Mouse (Mus musculus) hindbrain, embryonic 12.5 days (tissue): Measurements from ENCODE around the gene Optn. TPM values are rescaled to one million over a fixed set of nuclear protein-coding genes. Genes with fewer than 3 reads are reported as not detected.

Experiments used
- ATAC-seq: fragments of 200-750 bp; cut with Nextera tagmentation; 2 replicates; pipeline ENCODE4 v1.8.0; 2017; ENCODE audit warnings: moderate TSS enrichment; ENCODE audit not compliant: low FRiP score
- H3K27ac ChIP-seq: fragments of 300-500 bp; sonication (generic); 2 replicates; pipeline ENCODE4 v1.5.1; 2016; ENCODE audit warnings: mild to moderate bottlenecking
- H3K27me3 ChIP-seq: fragments of 300-500 bp; sonication (generic); 2 replicates; pipeline ENCODE4 v1.6.1; 2016; ENCODE audit warnings: mild to moderate bottlenecking
- H3K36me3 ChIP-seq: fragments of 300-500 bp; sonication (generic); 2 replicates; pipeline ENCODE4 v1.6.1; 2016; ENCODE audit warnings: mild to moderate bottlenecking
- H3K4me1 ChIP-seq: fragments of 300-500 bp; sonication (generic); 2 replicates; pipeline ENCODE4 v1.6.1; 2016
- H3K4me2 ChIP-seq: fragments of 300-500 bp; sonication (generic); replicated peaks from 2 replicates; pipeline ENCODE4 v1.6.1; 2016; ENCODE audit warnings: mild to moderate bottlenecking
- H3K4me3 ChIP-seq: fragments of 300-500 bp; sonication (generic); 2 replicates; pipeline ENCODE4 v1.5.1; 2016; ENCODE audit warnings: mild to moderate bottlenecking
- H3K9ac ChIP-seq: fragments of 300-500 bp; sonication (generic); 2 replicates; pipeline ENCODE4 v1.6.1; 2016; ENCODE audit warnings: mild to moderate bottlenecking, moderate library complexity
- H3K9me3 ChIP-seq: fragments of 300-500 bp; sonication (generic); replicated peaks from 2 replicates; pipeline ENCODE4 v1.6.1; 2016; ENCODE audit warnings: mild to moderate bottlenecking
- WGBS: fragments of 180-500 bp; shearing (Covaris S2); methylation state at CpG from one replicate; pipeline ENCODE4 v1.1.7; 2016; 5-methylcytosine and 5-hydroxymethylcytosine counted together
- polyA plus RNA-seq: library from polyadenylated mRNA; unstranded; fragments of >200 nt; fragmentation: Nextera tagmentation; extraction: Ambion mirVana; gene quantifications from 2 replicates; pipeline ENCODE4 v1.2.1, GENCODE M21; 2016

The Optn gene
- polyA plus RNA-seq, 1 experiment from 2014 or later = 6.7 TPM

GRCm38 (mm10) chr2:5058436-5058835 is 5.4 kb downstream of the Optn start:
- peaks cover 7% of the 10 kb centered on the region; the same call in 1 of the 2 replicates for H3K27me3 ChIP-seq
- no peaks in the 10 kb centered on the region for H3K9me3 ChIP-seq
- 0 out of 2 replicates have a peak, but pooled peaks cover 4% of the 10 kb centered on the region for H3K4me1 ChIP-seq
- WGBS = 84% methylated on average over 5 of the region's 5 CpGs
- H3K36me3 ChIP-seq = no peaks in the 10 kb centered on the region
- H3K9ac ChIP-seq = no peak overlapping the region
- no peak overlapping the region for H3K4me3 ChIP-seq
- ATAC-seq = no peak
- no peak overlapping the region for H3K27ac ChIP-seq
- no peak overlapping the region for H3K4me2 ChIP-seq

- H3K36me3 ChIP-seq = no peaks in the 10 kb centered on the region
- ATAC-seq = no peak
- no peak overlapping the region for H3K27ac ChIP-seq
- 86% methylated on average over 2 of the region's 2 CpGs for WGBS
- H3K4me3 ChIP-seq = no peak overlapping the region
- H3K9ac ChIP-seq = no peak overlapping the region
- H3K9me3 ChIP-seq = no peaks in the 10 kb centered on the region
- 0 out of 2 replicates have a peak, but pooled peaks cover 3% of the 10 kb centered on the region for H3K4me1 ChIP-seq
- H3K27me3 ChIP-seq = no peaks in the 10 kb centered on the region
- no peak overlapping the region for H3K4me2 ChIP-seq
Observed at GRCm38 (mm10) chr2:5050562-5050961, 13.3 kb downstream of the Optn start.

- H3K9ac ChIP-seq = no peak overlapping the region
- no peak for ATAC-seq
- no peaks in the 10 kb centered on the region for H3K36me3 ChIP-seq
- no peak overlapping the region for H3K4me2 ChIP-seq
- 0 out of 2 replicates have a peak, but pooled peaks cover 2% of the 10 kb centered on the region for H3K27me3 ChIP-seq
- no peak overlapping the region for H3K4me3 ChIP-seq
- H3K4me1 ChIP-seq = 0 out of 2 replicates have a peak, but pooled peaks cover 8% of the 10 kb centered on the region
- no peak overlapping the region for H3K27ac ChIP-seq
- WGBS = 93% methylated on average over 2 of the region's 2 CpGs
- H3K9me3 ChIP-seq = no peaks in the 10 kb centered on the region
Observed at GRCm38 (mm10) chr2:5047016-5047415, 16.8 kb downstream of the Optn start.

GRCm38 (mm10) chr2:5045269-5045965 is 18.4 kb downstream of the Optn start:
- Histone ChIP-seq H3K27ac (no peak overlapping the region), H3K27me3 (0 out of 2 replicates have a peak, but pooled peaks cover 2% of the 10 kb centered on the region), H3K9me3 (no peaks in the 10 kb centered on the region), H3K4me3 (no peak overlapping the region), H3K4me1 (0 out of 2 replicates have a peak, but pooled peaks cover 8% of the 10 kb centered on the region), H3K4me2 (no peak overlapping the region), H3K9ac (no peak overlapping the region), H3K36me3 (no peaks in the 10 kb centered on the region)
- no peak for ATAC-seq
- 45% methylated on average over 13 of the region's 13 CpGs for WGBS

GRCm38 (mm10) chr2:5044321-5044720 is 19.5 kb downstream of the Optn start:
- Histone ChIP-seq H3K27ac (no peak overlapping the region), H3K36me3 (no peaks in the 10 kb centered on the region), H3K4me1 (0 out of 2 replicates have a peak, but pooled peaks cover 8% of the 10 kb centered on the region), H3K9ac (no peak overlapping the region), H3K9me3 (no peaks in the 10 kb centered on the region), H3K4me2 (no peak overlapping the region), H3K27me3 (0 out of 2 replicates have a peak, but pooled peaks cover 2% of the 10 kb centered on the region), H3K4me3 (no peak overlapping the region)
- no peak for ATAC-seq
- 58% methylated on average over 3 of the region's 3 CpGs for WGBS

GRCm38 (mm10) chr2:5043476-5043761 is 20.4 kb downstream of the Optn start:
- no peak overlapping the region for H3K27ac ChIP-seq
- no peak overlapping the region for H3K4me3 ChIP-seq
- ATAC-seq = no peak
- H3K4me2 ChIP-seq = no peak overlapping the region
- H3K4me1 ChIP-seq = 0 out of 2 replicates have a peak, but pooled peaks cover 8% of the 10 kb centered on the region
- no peaks in the 10 kb centered on the region for H3K36me3 ChIP-seq
- 95% methylated on average over 2 of the region's 2 CpGs for WGBS
- 0 out of 2 replicates have a peak, but pooled peaks cover 2% of the 10 kb centered on the region for H3K27me3 ChIP-seq
- H3K9me3 ChIP-seq = no peaks in the 10 kb centered on the region
- H3K9ac ChIP-seq = no peak overlapping the region

- H3K4me2 ChIP-seq = no peak overlapping the region
- H3K27ac ChIP-seq = no peak overlapping the region
- no peaks in the 10 kb centered on the region for H3K36me3 ChIP-seq
- WGBS = 81% methylated on average over 11 of the region's 11 CpGs
- H3K27me3 ChIP-seq = 0 out of 2 replicates have a peak, but pooled peaks cover 2% of the 10 kb centered on the region
- H3K9ac ChIP-seq = no peak overlapping the region
- H3K4me1 ChIP-seq = 0 out of 2 replicates have a peak, but pooled peaks cover 12% of the 10 kb centered on the region
- no peak for ATAC-seq
- no peaks in the 10 kb centered on the region for H3K9me3 ChIP-seq
- no peak overlapping the region for H3K4me3 ChIP-seq
Observed at GRCm38 (mm10) chr2:5042616-5043475, 21.0 kb downstream of the Optn start.

- 0 out of 2 replicates have a peak, but pooled peaks cover 2% of the 10 kb centered on the region for H3K27me3 ChIP-seq
- no peak overlapping the region for H3K4me3 ChIP-seq
- H3K9ac ChIP-seq = no peak overlapping the region
- no peak overlapping the region for H3K27ac ChIP-seq
- no peaks in the 10 kb centered on the region for H3K36me3 ChIP-seq
- H3K4me1 ChIP-seq = 0 out of 2 replicates have a peak, but pooled peaks cover 15% of the 10 kb centered on the region
- H3K9me3 ChIP-seq = no peaks in the 10 kb centered on the region
- ATAC-seq = no peak
- 92% methylated on average over 5 of the region's 5 CpGs for WGBS
- H3K4me2 ChIP-seq = no peak overlapping the region
Observed at GRCm38 (mm10) chr2:5041854-5042253, 22.0 kb downstream of the Optn start.

GRCm38 (mm10) chr2:5040281-5041161 is 23.3 kb downstream of the Optn start:
- H3K27ac ChIP-seq = no peak overlapping the region
- ATAC-seq = no peak

GRCm38 (mm10) chr2:5039350-5040170 is 24.3 kb downstream of the Optn start:
- Histone ChIP-seq H3K27ac (no peak overlapping the region), H3K9ac (no peak overlapping the region), H3K4me2 (no peak overlapping the region), H3K9me3 (no peaks in the 10 kb centered on the region), H3K4me1 (0 out of 2 replicates have a peak, but pooled peaks cover 7% of the 10 kb centered on the region), H3K36me3 (no peaks in the 10 kb centered on the region), H3K4me3 (no peak overlapping the region), H3K27me3 (0 out of 2 replicates have a peak, but pooled peaks cover 2% of the 10 kb centered on the region)
- WGBS = 87% methylated on average over 13 of the region's 13 CpGs
- ATAC-seq = no peak

More at GRCm38 (mm10) chr2:5040281-5041161, 23.3 kb downstream of the Optn start:
- Histone ChIP-seq H3K9ac (no peak overlapping the region), H3K9me3 (no peaks in the 10 kb centered on the region), H3K4me1 (0 out of 2 replicates have a peak, but pooled peaks cover 11% of the 10 kb centered on the region), H3K36me3 (no peaks in the 10 kb centered on the region), H3K27me3 (0 out of 2 replicates have a peak, but pooled peaks cover 2% of the 10 kb centered on the region), H3K4me2 (no peak overlapping the region), H3K4me3 (no peak overlapping the region)
- 93% methylated on average over 12 of the region's 12 CpGs for WGBS

- peak; percentile 56; the same call in 1 of the 2 replicates for ATAC-seq
- no peak overlapping the region for H3K9ac ChIP-seq
- 60% methylated on average over 5 of the region's 5 CpGs for WGBS
Observed at GRCm38 (mm10) chr2:5038320-5038719, 25.5 kb downstream of the Optn start.

More at GRCm38 (mm10) chr2:5038320-5038719, 25.5 kb downstream of the Optn start:
- H3K36me3 ChIP-seq = no peaks in the 10 kb centered on the region
- no peaks in the 10 kb centered on the region for H3K9me3 ChIP-seq
- 0 out of 2 replicates have a peak, but pooled peaks cover 7% of the 10 kb centered on the region for H3K4me1 ChIP-seq
- H3K27ac ChIP-seq = no peak overlapping the region
- H3K4me3 ChIP-seq = no peak overlapping the region
- no peak overlapping the region for H3K4me2 ChIP-seq
- 0 out of 2 replicates have a peak, but pooled peaks cover under 1% of the 10 kb centered on the region for H3K27me3 ChIP-seq
